Comparison of ENCODE assay signal across 9 mouse cellular contexts in the genomic region with DNA sequence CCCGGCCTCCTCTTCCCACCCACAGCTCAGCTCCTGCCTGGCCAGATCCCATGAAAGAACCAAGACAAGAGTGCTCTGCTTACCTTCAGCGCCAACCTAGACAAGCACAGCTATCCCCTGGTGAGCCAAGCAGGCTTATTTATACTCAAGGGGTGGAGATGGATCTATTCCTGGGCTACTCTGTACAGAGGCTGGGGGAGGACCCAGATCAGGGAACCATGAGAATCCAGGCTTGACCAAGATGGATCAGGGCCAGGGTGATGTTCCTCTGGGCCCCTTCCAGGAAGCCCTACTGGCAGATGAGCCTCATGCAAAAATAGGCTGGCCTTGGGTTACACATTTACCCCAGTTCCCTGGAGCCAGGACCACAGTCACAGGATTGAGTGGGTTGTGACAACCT. TPM values are rescaled to one million over a fixed set of nuclear protein-coding genes. Genes with fewer than 3 reads are reported as not detected.
DNase-seq lines count a peak whose midpoint lies in the region; ATAC-seq lines count a peak whose summit lies in the region.
"Had no signal": no experiment of that assay in that cellular context is flagged by ENCODE, and none has a peak within 500 bp of the region (broad histone marks: within the 10 kb centered on the region; RNA-seq: fewer than 3 reads in every experiment).

A gene (minus strand): TSS at position 114 of the 400 bp plus-strand sequence.

- no peak for ATAC-seq in intestine, embryonic 15.5 days
- no peak for ATAC-seq in liver, embryonic 11.5 days (replicated peaks; ENCODE audit: low FRiP score)
- ATAC-seq in forebrain, embryonic 13.5 days, result no peak

- H3K4me1 ChIP-seq in intestine, embryonic 15.5 days (replicated peaks), result peaks cover 25% of the 10 kb centered on the region
- 0 out of 2 replicates have a peak, but pooled peaks cover 2% of the 10 kb centered on the region for H3K4me1 ChIP-seq in liver, embryonic 11.5 days (replicated peaks; ENCODE audit: control insufficient read depth, insufficient read depth, low read length)
- H3K4me1 ChIP-seq in forebrain, embryonic 13.5 days, result no peaks in the 10 kb centered on the region

- no peaks in the 10 kb centered on the region for H3K27me3 ChIP-seq in intestine, embryonic 15.5 days (replicated peaks)
- H3K27me3 ChIP-seq in liver, embryonic 11.5 days (replicated peaks; ENCODE audit: control insufficient read depth, insufficient read depth, low read length), result no peaks in the 10 kb centered on the region
- no peaks in the 10 kb centered on the region for H3K27me3 ChIP-seq in forebrain, embryonic 13.5 days

- no peaks in the 10 kb centered on the region for H3K9me3 ChIP-seq in intestine, embryonic 15.5 days
- no peaks in the 10 kb centered on the region for H3K9me3 ChIP-seq in liver, embryonic 11.5 days (ENCODE audit: control insufficient read depth, low read length)
- no peaks in the 10 kb centered on the region for H3K9me3 ChIP-seq in forebrain, embryonic 13.5 days (replicated peaks)
- H3K9me3 ChIP-seq: midbrain, embryonic 12.5 days had no signal

- peak; percentile 78 for DNase-seq in adrenal gland, adult 2 months
- DNase-seq in adrenal gland, postnatal 4 days (ENCODE audit: low spot score in 2 of 2), result no peak
- DNase-seq in right cerebral cortex, adult 18-20 months, result peak; percentile 59
- DNase-seq in right cerebral cortex, postnatal 14 days, result no peak
- no peak for DNase-seq in liver, embryonic 11.5 days (ENCODE audit: low spot score)
- no peak for DNase-seq in MN1 (ENCODE audit: low spot score)

- no peak within 1 kb of the TSS for H3K4me2 ChIP-seq in intestine, embryonic 15.5 days (replicated peaks)
- H3K4me2 ChIP-seq in liver, embryonic 11.5 days, result peak within 1 kb of the TSS; percentile 28
- no peak within 1 kb of the TSS for H3K4me2 ChIP-seq in forebrain, embryonic 13.5 days
- H3K4me2 ChIP-seq: midbrain, embryonic 12.5 days had no signal

- WGBS in intestine, embryonic 15.5 days, result 64% methylated on average over 2 of the region's 2 CpGs
- WGBS in liver, embryonic 11.5 days, result 71% methylated on average over 2 of the region's 2 CpGs
- WGBS in forebrain, embryonic 13.5 days, result 92% methylated on average over 2 of the region's 2 CpGs

- H3K4me3 ChIP-seq in intestine, embryonic 15.5 days (replicated peaks), result no peak within 1 kb of the TSS
- no peak within 1 kb of the TSS for H3K4me3 ChIP-seq in liver, embryonic 11.5 days (ENCODE audit: low read depth, low read length)
- H3K4me3 ChIP-seq in forebrain, embryonic 13.5 days, result no peak within 1 kb of the TSS
- H3K4me3 ChIP-seq: midbrain, embryonic 12.5 days had no signal

- no peak within 1 kb of the TSS for H3K9ac ChIP-seq in intestine, embryonic 15.5 days
- no peak within 1 kb of the TSS for H3K9ac ChIP-seq in liver, embryonic 11.5 days (ENCODE audit: low read depth, low read length)
- no peak within 1 kb of the TSS for H3K9ac ChIP-seq in forebrain, embryonic 13.5 days
- H3K9ac ChIP-seq: midbrain, embryonic 12.5 days had no signal

- peak within 1 kb of the TSS; percentile 77; the same call in 1 of the 2 replicates for H3K27ac ChIP-seq in intestine, embryonic 15.5 days
- H3K27ac ChIP-seq in liver, embryonic 11.5 days (ENCODE audit: low read depth, low read length), result no peak within 1 kb of the TSS
- H3K27ac ChIP-seq in forebrain, embryonic 13.5 days, result no peak within 1 kb of the TSS
- H3K27ac ChIP-seq: midbrain, embryonic 12.5 days had no signal

- no peaks in the 10 kb centered on the region for H3K36me3 ChIP-seq in intestine, embryonic 15.5 days
- H3K36me3 ChIP-seq in liver, embryonic 11.5 days (ENCODE audit: control insufficient read depth, insufficient read depth, low read length), result no peaks in the 10 kb centered on the region
- no peaks in the 10 kb centered on the region for H3K36me3 ChIP-seq in forebrain, embryonic 13.5 days (ENCODE audit: poor library complexity, severe bottlenecking)
- H3K36me3 ChIP-seq: midbrain, embryonic 12.5 days had no signal

RNA-seq across cellular contexts. Expression of the gene that starts here (rescaled TPM):
- 10 to 100 TPM in 1 of 2 experiments, 1 to 10 TPM in 1; 4.1 to 12.3 TPM for total RNA-seq in adrenal gland, adult 2 months (2021)
- 17.3 and 19.6 TPM in 2 replicates for polyA plus RNA-seq in adrenal gland, adult 2 months (2012; rRNA removed)
- total RNA-seq in adrenal gland, postnatal 4 days (2021), result 100 to 1,000 TPM in 1 of 2 experiments, 1 to 10 TPM in 1; 8.3 to 104 TPM
- 4.1 and 5.8 TPM in 2 replicates for polyA plus RNA-seq in intestine, embryonic 15.5 days (2015; fragmentation: Nextera tagmentation; extraction: Ambion mirVana)
- 14.5 and 15.2 TPM in 2 replicates for polyA plus RNA-seq in liver, embryonic 11.5 days (2014; fragmentation: Nextera tagmentation; extraction: Ambion mirVana)
- 0.21 TPM in 1 of 2 replicates, not detected in the other for polyA plus RNA-seq in forebrain, embryonic 13.5 days (2015; fragmentation: Nextera tagmentation; extraction: Ambion mirVana)

Comparison
In these comparisons a context has a peak if more than half of its experiments do, and no peak if none do; other contexts are left out.
1. DNase-seq: peak in adrenal gland, adult 2 months (single experiment) and right cerebral cortex, adult 18-20 months (single experiment); none in adrenal gland, postnatal 4 days (0 of 2), right cerebral cortex, postnatal 14 days (single experiment), liver, embryonic 11.5 days (single experiment) and MN1 (single experiment).